Mouse (Mus musculus) layer of hippocampus, adult 2 months (tissue): ENCODE results near the gene Optn. TPM values are rescaled to one million over a fixed set of nuclear protein-coding genes. Genes with fewer than 3 reads are reported as not detected.
"Not testable (repeated sequence)": the region's sequence is repeated elsewhere in the genome, so short reads cannot be mapped to it uniquely, and the experiment has no call there.

Source experiments
- DNase-seq, 2 experiments: peaks; one replicate each; pipeline ENCODE4 v3.0.0; 2022; ENCODE audit warnings: low spot score in 2 of 2
- H3K27ac ChIP-seq: fragments of 200-600 bp; 2 replicates; pipeline ENCODE4 v1.8.1; 2022
- H3K4me3 ChIP-seq: fragments of 200-600 bp; 2 replicates; pipeline ENCODE4 v1.8.1; 2022; ENCODE audit warnings: mild to moderate bottlenecking
- CTCF ChIP-seq: fragments of 200-600 bp; conservative IDR thresholded peaks from 2 replicates; pipeline ENCODE4 v1.8.1; 2022; ENCODE audit warnings: antibody characterized with exemption, mild to moderate bottlenecking, moderate library complexity
- long read RNA-seq, 2 experiments: library from polyadenylated mRNA; stranded (forward); transcript quantifications; one replicate each; pipeline ENCODE4 v2.0.0; 2021; ENCODE audit warnings: borderline mapping rate in 2 of 2
- total RNA-seq, 2 experiments: library from RNA; stranded (reverse); gene quantifications; 2 replicates each; pipeline ENCODE4 v1.2.3; 2021

Gene Optn
- 10 to 100 TPM; 13.5 to 14.1 TPM for total RNA-seq
- long read RNA-seq, experiment 1, partial matches to known transcripts: 1 of 16 reads
- long read RNA-seq, experiment 1, other reads (novel, unspliced or antisense): 11 of 16 reads
- long read RNA-seq, experiment 2, transcript Optn-202 (14 exons, 2,614 nt): major isoform, 10 of 18 reads
- long read RNA-seq, experiment 2, partial matches to known transcripts: 0 of 18 reads
- long read RNA-seq, experiment 2, other reads (novel, unspliced or antisense): 6 of 18 reads

GRCm38 (mm10) chr2:5063299-5064205 is at the start of gene Optn:
Gene Optn (minus strand): TSS chr2:5064051.
- Histone ChIP-seq H3K4me3 (peak within 1 kb of the TSS; percentile 85), H3K27ac (peak within 1 kb of the TSS; percentile 56)
- DNase-seq: peak; percentile 73 to 78
- TF ChIP-seq CTCF: no peak

- TF ChIP-seq CTCF: no peak
- 0 out of 2 replicates have a peak overlapping the region, but pooled peaks have one; percentile 0 for H3K27ac ChIP-seq
- H3K4me3 ChIP-seq: no peak overlapping the region
- no peak for DNase-seq
Measured at GRCm38 (mm10) chr2:5112785-5113291, 49.0 kb upstream of the Optn start.

- Histone ChIP-seq H3K4me3 (no peak overlapping the region), H3K27ac (no peak overlapping the region)
- no peak for TF ChIP-seq CTCF
- no peak for DNase-seq
Measured at GRCm38 (mm10) chr2:5102891-5103290, 39.0 kb upstream of the Optn start.

- H3K4me3 ChIP-seq: no peak overlapping the region
- no peak for TF ChIP-seq CTCF
- no peak for DNase-seq
- no peak overlapping the region for H3K27ac ChIP-seq
Measured at GRCm38 (mm10) chr2:5101743-5102245, 37.9 kb upstream of the Optn start.

GRCm38 (mm10) chr2:5099176-5099575 is 35.3 kb upstream of the Optn start:
- DNase-seq: no peak
- no peak for TF ChIP-seq CTCF
- Histone ChIP-seq H3K4me3 (no peak overlapping the region), H3K27ac (no peak overlapping the region)

- no peak for DNase-seq
- no peak for TF ChIP-seq CTCF
- H3K4me3 ChIP-seq: peak overlapping the region; percentile 17; the same call in 1 of the 2 replicates
- H3K27ac ChIP-seq: no peak overlapping the region
Measured at GRCm38 (mm10) chr2:5097786-5098445, 34.1 kb upstream of the Optn start.

GRCm38 (mm10) chr2:5095316-5095715 is 31.5 kb upstream of the Optn start:
- Histone ChIP-seq H3K4me3 (no peak overlapping the region), H3K27ac (no peak overlapping the region)
- TF ChIP-seq CTCF: no peak
- no peak for DNase-seq

- DNase-seq: no peak
- H3K4me3 ChIP-seq: no peak overlapping the region
- TF ChIP-seq CTCF: no peak
- no peak overlapping the region for H3K27ac ChIP-seq
Measured at GRCm38 (mm10) chr2:5094876-5095275, 31.0 kb upstream of the Optn start.

GRCm38 (mm10) chr2:5090385-5090784 is 26.5 kb upstream of the Optn start:
- not testable (repeated sequence) for H3K27ac ChIP-seq, H3K4me3 ChIP-seq
- DNase-seq: peak; percentile 35 to 46
- peak; percentile 76 for TF ChIP-seq CTCF

- TF ChIP-seq CTCF: no peak
- Histone ChIP-seq H3K4me3 (no peak overlapping the region), H3K27ac (no peak overlapping the region)
- DNase-seq: no peak
Measured at GRCm38 (mm10) chr2:5087667-5088066, 23.8 kb upstream of the Optn start.

GRCm38 (mm10) chr2:5083739-5084138 is 19.9 kb upstream of the Optn start:
- no peak for DNase-seq
- H3K27ac ChIP-seq: no peak overlapping the region
- TF ChIP-seq CTCF: no peak
- no peak overlapping the region for H3K4me3 ChIP-seq

- H3K27ac ChIP-seq: no peak overlapping the region
- H3K4me3 ChIP-seq: peak overlapping the region; percentile 48
- peak; percentile 92 for TF ChIP-seq CTCF
- peak; percentile 52 to 60 for DNase-seq
Measured at GRCm38 (mm10) chr2:5080053-5080787, 16.4 kb upstream of the Optn start.
